Mouse (Mus musculus): Measurements from ENCODE around the gene Etv6.

- no peak for TF ChIP-seq POLR2A (IDR thresholded peaks at IDR 0.05; ENCODE audit: extremely low read depth, insufficient read depth, low read length)
- TF ChIP-seq CTCF (IDR thresholded peaks at IDR 0.05; ENCODE audit: low read depth, low read length), result no peak
Measured at GRCm38 (mm10) chr6:134040312-134040711, 4.8 kb downstream of the Etv6 start.
